Mouse (Mus musculus) midbrain, embryonic 10.5 days (tissue): ENCODE measurements around the gene Rufy3. TPM values are rescaled to one million over a fixed set of nuclear protein-coding genes. Genes with fewer than 3 reads are reported as not detected.
"Not testable (repeated sequence)": the region's sequence is repeated elsewhere in the genome, so short reads cannot be mapped to it uniquely, and the experiment has no call there.

ENCODE experiments used
- DNase-seq: peaks from one replicate; pipeline ENCODE4 v3.0.0-alpha.2; 2017; ENCODE audit warnings: low spot score
- H3K27ac ChIP-seq: fragments of 300-500 bp; sonication (generic); replicated peaks from 2 replicates; pipeline ENCODE4 v1.5.1; 2016; ENCODE audit warnings: mild to moderate bottlenecking
- H3K27me3 ChIP-seq: fragments of 300-500 bp; sonication (generic); 2 replicates; pipeline ENCODE4 v1.6.1; 2016; ENCODE audit warnings: low read depth, mild to moderate bottlenecking; ENCODE audit not compliant: poor library complexity, severe bottlenecking
- H3K36me3 ChIP-seq: fragments of 300-500 bp; sonication (generic); 2 replicates; pipeline ENCODE4 v1.6.1; 2016; ENCODE audit warnings: mild to moderate bottlenecking, moderate library complexity
- H3K4me1 ChIP-seq: fragments of 300-500 bp; sonication (generic); 2 replicates; pipeline ENCODE4 v1.6.1; 2016
- H3K4me3 ChIP-seq: fragments of 300-500 bp; sonication (generic); 2 replicates; pipeline ENCODE4 v1.5.1; 2016; ENCODE audit warnings: mild to moderate bottlenecking, moderate library complexity
- H3K9me3 ChIP-seq: fragments of 300-500 bp; sonication (generic); replicated peaks from 2 replicates; pipeline ENCODE4 v1.6.1; 2016; ENCODE audit warnings: mild to moderate bottlenecking
- WGBS: fragments of 180-500 bp; shearing (Covaris S2); methylation state at CpG from one replicate; pipeline ENCODE4 v1.1.7; 2016; 5-methylcytosine and 5-hydroxymethylcytosine counted together
- polyA plus RNA-seq: library from polyadenylated mRNA; unstranded; fragments of >200 nt; fragmentation: Nextera tagmentation; extraction: Ambion mirVana; gene quantifications from 2 replicates; pipeline ENCODE4 v1.2.1, GENCODE M21; 2016

The Rufy3 gene
- 46.8 and 90.3 TPM in 2 replicates for polyA plus RNA-seq

DNA sequence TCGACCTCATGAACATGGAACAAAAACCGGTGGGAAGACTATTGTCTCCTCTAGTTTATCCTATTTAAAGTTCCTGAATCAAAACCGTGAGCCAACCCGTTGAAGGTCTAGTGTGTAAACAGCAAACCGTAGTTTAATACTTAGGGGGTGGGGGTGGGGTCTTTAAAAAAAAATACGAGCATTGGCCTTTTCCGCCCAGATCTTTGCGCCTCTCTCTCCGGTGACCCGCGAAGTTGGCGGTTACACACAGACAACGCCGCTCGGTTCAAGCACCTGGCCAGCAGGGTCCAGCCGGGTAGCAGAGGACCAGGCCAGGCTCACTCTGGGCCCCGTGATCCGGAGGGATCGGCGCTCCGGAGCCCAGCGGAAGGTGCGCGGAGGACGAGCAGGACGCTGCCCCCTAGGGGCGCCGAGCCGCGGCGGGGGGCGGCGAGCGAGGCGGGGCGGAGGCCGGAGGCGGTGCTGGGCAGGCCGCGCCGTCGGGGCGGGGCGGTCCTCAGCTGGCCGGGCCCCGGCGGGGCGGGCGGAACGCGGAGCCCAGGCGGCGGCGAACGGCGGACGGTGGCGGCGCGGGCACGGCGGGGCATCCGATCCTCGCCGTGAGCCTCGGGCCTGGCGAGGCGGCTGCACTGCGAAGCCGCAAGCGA is at the start of gene Rufy3:
Rufy3 (plus strand) TSS at position 540 of the 647 bp plus-strand sequence.
- H3K4me3 ChIP-seq: peak within 1 kb of the TSS; percentile 91
- H3K36me3 ChIP-seq: peaks cover 10% of the 10 kb centered on the region
- no peaks in the 10 kb centered on the region for H3K9me3 ChIP-seq
- peak within 1 kb of the TSS; percentile 92 for H3K27ac ChIP-seq
- H3K27me3 ChIP-seq: no peaks in the 10 kb centered on the region
- DNase-seq: peak; percentile 80
- whole genome bisulfite sequencing: under 1% methylated on average over 50 of the region's 71 CpGs
- H3K4me1 ChIP-seq: peaks cover 23% of the 10 kb centered on the region

DNA sequence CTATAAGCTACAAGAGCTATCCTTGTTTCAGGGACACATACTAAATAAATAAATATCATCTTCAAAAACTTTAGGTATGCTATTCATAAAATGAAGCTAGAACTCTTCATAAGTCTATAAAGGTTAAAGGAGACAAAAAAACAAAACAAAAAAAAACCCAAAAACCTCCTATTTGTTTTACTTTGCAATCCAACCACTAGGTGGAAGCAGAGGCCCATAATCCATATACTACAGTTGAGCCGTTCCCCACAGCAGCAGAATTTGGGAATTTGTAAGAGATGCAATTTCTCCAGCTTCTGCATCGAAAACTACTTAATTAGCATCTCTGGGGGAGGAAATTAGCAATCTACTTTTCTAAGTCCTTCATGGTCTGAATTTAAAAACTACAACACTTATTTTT is 45.6 kb upstream of the Rufy3 start:
- WGBS: 21% methylated on average over 2 of the region's 2 CpGs

DNA sequence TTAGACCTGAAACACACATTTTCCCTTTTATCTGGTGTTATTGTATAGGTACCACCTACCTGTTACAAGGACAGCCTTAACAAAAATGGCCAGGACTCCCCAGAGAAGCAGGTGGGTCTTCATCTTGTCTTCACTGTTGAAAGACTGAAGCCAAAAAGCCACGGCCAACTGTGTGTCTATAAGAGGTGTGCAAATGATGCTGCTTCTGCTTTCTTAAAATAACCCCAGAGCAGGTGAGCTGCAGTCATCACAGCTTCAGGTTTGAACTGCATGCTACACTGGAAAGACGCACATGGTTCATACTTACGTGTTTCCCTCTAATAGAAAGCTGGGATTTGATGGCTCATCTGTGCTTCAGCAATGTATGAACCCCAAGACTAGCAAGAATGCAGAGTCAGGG is 37.2 kb upstream of the Rufy3 start, which contains the start of gene Jchain:
Jchain (minus strand) TSS at position 235 of the 400 bp plus-strand sequence.
- Histone ChIP-seq H3K36me3 (no peaks in the 10 kb centered on the region), H3K9me3 (no peaks in the 10 kb centered on the region), H3K4me3 (no peak within 1 kb of the TSS), H3K27ac (no peak within 1 kb of the TSS), H3K27me3 (no peaks in the 10 kb centered on the region), H3K4me1 (no peaks in the 10 kb centered on the region)
- DNase-seq: no peak
- 90% methylated on average over 3 of the region's 3 CpGs for WGBS

More for the DNA sequence above, 45.6 kb upstream of the Rufy3 start:
- H3K36me3 ChIP-seq: no peaks in the 10 kb centered on the region
- no peak for DNase-seq
- H3K4me1 ChIP-seq: no peaks in the 10 kb centered on the region
- no peak overlapping the region for H3K27ac ChIP-seq
- H3K27me3 ChIP-seq: no peaks in the 10 kb centered on the region
- H3K4me3 ChIP-seq: no peak overlapping the region
- no peaks in the 10 kb centered on the region for H3K9me3 ChIP-seq

DNA sequence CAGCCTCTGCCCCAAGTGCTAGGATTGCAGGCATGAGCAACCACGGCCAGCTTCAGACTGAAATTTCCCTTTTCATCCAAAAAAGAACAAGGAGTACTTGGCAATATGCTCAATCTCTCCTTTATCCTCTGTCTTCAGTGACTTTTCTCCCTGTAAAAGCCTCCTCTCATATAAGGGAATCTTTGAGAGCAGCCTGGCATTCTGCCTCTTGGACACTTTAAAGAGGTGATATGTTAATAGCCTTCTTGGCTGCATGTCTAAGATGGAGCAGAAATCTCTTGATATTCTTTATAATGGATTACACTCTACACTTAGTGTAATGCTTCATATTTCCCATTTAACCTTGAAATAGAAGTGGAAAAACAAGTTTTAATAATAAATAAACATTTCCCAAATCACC is 33.9 kb upstream of the Rufy3 start:
- no peak for DNase-seq
- H3K27ac ChIP-seq: no peak overlapping the region
- H3K4me1 ChIP-seq: no peaks in the 10 kb centered on the region
- H3K9me3 ChIP-seq: no peaks in the 10 kb centered on the region
- WGBS: 73% methylated on average over 1 of the region's 1 CpGs
- H3K27me3 ChIP-seq: no peaks in the 10 kb centered on the region
- no peaks in the 10 kb centered on the region for H3K36me3 ChIP-seq
- H3K4me3 ChIP-seq: no peak overlapping the region

DNA sequence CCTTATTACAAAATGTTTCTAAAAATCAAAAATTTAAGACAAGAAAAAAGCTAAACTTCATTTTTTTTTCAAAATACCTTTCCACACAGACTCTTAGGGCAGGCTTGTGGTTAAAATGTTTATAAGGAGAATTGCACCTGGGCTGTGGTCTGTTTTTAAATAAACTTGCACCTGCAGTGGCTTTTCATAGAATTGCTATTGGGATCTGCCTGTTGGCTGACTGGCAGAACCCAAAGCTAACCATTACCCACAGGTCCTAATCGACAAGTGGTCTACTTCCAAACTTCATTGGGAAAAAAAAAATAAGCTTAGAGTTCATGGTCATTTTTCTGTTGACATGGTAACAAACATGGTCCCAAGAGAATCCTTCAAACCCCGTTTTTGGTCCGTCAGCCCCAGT is 30.1 kb upstream of the Rufy3 start:
- DNase-seq: no peak
- no peaks in the 10 kb centered on the region for H3K36me3 ChIP-seq
- H3K4me3 ChIP-seq: no peak overlapping the region
- no peak overlapping the region for H3K27ac ChIP-seq
- H3K4me1 ChIP-seq: no peaks in the 10 kb centered on the region
- no peaks in the 10 kb centered on the region for H3K9me3 ChIP-seq
- no peaks in the 10 kb centered on the region for H3K27me3 ChIP-seq
- WGBS: 68% methylated on average over 3 of the region's 3 CpGs

DNA sequence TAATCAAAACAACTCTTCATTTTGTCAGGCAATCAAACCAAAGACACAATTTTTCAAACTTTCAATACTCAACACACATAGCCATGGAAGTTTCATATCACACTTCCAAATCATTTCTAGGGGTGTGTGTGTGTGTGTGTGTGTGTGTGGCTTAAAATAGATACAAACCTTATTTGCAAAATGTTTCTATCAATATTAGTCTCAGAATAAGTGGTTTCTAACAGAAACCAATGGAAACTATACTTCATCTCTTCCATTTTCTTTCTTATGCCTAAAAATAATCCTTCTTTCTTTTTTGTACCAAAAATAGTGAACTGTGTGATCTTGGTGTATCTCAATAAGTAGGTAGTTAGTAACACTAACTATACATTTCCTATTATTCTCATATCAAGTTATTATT is 24.0 kb upstream of the Rufy3 start:
- DNase-seq: no peak
- no peaks in the 10 kb centered on the region for H3K36me3 ChIP-seq
- no peaks in the 10 kb centered on the region for H3K9me3 ChIP-seq
- H3K4me3 ChIP-seq: no peak overlapping the region
- H3K27me3 ChIP-seq: no peaks in the 10 kb centered on the region
- no peaks in the 10 kb centered on the region for H3K4me1 ChIP-seq
- no peak overlapping the region for H3K27ac ChIP-seq

DNA sequence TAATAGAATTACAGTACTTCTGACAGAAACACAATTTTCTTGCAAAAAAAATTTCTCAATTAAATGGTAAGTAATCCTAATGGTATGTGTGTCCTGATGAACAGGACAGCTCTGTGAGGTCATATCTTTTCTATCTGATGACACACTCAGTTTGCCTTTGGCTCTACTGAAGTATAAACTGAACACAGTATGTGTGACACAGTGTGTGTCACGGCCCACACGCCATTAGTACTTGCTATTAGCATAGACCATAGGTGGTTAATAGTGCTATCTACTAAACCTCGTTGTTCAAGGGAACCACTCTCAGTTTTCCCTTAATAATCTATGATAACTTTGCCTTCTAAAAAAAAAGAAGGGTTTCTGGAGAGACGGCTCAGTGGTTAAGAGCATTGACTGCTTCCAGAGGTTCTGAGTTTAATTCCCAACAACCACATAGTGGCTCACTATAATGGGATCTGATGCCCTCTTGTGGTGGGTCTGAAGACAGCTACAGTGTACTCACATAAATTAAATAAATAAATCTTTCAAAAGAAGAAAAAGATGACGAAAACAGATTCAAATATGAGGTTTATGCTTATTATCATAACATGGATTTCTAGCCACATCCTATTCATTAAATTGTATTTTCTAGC is 22.1 kb upstream of the Rufy3 start:
- Histone ChIP-seq H3K4me1 (no peaks in the 10 kb centered on the region), H3K9me3 (no peaks in the 10 kb centered on the region), H3K27ac (no peak overlapping the region), H3K4me3 (no peak overlapping the region), H3K36me3 (no peaks in the 10 kb centered on the region), H3K27me3 (no peaks in the 10 kb centered on the region)
- DNase-seq: no peak
- WGBS: 65% methylated on average over 5 of the region's 5 CpGs

DNA sequence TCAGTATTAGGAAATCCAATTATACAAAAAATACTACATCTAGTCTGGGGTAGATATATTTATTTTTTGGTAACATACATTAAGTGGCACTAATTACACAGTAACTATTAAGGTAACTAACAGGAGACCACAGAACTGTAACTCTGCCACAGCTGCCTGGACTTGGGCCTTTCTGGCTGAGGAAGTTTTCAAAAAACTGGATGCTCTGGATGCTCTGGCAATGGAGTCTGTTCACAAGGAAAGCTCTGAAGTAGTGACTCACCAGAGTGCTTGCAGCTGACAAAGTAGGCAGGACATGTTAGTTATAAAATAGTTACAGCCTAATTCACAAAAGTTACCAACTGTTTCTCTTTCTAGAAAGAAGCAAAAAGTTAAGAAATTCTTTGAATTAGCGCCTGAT is 20.4 kb upstream of the Rufy3 start:
- not testable (repeated sequence) for H3K4me1 ChIP-seq, H3K36me3 ChIP-seq, H3K27ac ChIP-seq, H3K27me3 ChIP-seq, H3K9me3 ChIP-seq, H3K4me3 ChIP-seq, DNase-seq
- WGBS: 93% methylated on average over 1 of the region's 1 CpGs

DNA sequence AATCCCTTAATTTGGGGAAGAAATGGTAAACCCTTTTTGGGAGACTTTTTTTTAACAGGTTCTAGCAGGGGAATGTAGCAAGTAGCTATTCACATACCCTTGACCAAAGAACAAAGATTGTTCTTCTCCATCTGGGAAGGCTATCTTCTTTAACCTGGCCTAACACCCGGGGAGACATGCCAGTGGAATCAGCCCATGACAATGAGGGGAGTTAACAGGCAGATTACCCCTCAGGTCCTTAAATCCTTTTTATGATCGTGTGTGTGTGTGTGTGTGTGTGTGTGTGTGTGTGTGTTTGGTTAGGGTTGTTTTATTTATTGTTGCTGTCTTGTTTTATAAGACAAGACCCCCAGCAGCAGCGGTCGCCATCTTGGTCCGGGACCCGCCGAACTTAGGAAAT is 19.3 kb upstream of the Rufy3 start:
- Histone ChIP-seq H3K27ac (no peak overlapping the region), H3K9me3 (no peaks in the 10 kb centered on the region), H3K27me3 (no peaks in the 10 kb centered on the region), H3K36me3 (no peaks in the 10 kb centered on the region), H3K4me3 (no peak overlapping the region), H3K4me1 (no peaks in the 10 kb centered on the region)
- DNase-seq: no peak
- 85% methylated on average over 7 of the region's 7 CpGs for WGBS

DNA sequence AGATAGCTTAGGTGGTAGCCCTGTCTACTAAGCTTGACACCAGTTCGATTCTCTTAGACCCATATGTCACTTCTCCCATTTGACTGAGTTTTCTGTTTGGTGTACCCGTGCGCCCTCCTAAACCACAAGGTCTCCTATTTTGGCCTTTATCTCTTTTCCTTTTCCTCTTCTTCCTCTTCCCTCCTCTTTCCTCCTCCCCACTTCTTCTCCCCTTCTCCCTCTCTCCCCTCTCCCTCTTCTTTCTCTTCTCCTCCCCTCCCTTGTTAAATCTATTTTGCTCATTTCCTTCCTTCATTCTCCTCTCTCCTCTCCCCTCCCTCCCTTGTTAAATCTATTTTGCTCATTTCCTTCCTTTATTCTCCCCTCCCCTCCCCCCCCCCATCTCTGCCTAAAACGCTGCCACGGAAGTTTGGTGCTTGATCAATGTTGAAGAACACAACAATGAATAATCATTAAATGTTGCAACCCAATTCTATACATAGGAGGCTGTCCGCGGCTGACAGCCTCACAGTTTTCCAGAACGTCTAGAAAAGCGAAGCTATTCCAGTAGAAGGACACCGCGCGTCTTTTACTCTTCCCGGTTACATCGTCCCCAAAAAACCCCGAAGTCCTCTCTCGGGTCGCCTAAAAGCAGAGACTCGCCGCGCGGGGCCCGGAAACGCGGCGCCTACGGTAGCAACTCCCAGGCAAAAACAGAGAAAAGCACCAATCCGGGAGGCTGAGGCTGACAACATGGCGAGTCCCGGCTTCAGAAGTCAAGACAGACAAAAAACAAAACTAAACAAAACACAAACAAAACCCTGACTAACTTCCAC is 11.4 kb upstream of the Rufy3 start:
- WGBS: 10% methylated on average over 29 of the region's 29 CpGs
- peaks cover 26% of the 10 kb centered on the region for H3K36me3 ChIP-seq
- H3K4me1 ChIP-seq: peaks cover 25% of the 10 kb centered on the region
- peak overlapping the region; percentile 94 for H3K4me3 ChIP-seq
- no peaks in the 10 kb centered on the region for H3K27me3 ChIP-seq
- H3K27ac ChIP-seq: peak overlapping the region; percentile 93
- DNase-seq: no peak
- H3K9me3 ChIP-seq: no peaks in the 10 kb centered on the region

DNA sequence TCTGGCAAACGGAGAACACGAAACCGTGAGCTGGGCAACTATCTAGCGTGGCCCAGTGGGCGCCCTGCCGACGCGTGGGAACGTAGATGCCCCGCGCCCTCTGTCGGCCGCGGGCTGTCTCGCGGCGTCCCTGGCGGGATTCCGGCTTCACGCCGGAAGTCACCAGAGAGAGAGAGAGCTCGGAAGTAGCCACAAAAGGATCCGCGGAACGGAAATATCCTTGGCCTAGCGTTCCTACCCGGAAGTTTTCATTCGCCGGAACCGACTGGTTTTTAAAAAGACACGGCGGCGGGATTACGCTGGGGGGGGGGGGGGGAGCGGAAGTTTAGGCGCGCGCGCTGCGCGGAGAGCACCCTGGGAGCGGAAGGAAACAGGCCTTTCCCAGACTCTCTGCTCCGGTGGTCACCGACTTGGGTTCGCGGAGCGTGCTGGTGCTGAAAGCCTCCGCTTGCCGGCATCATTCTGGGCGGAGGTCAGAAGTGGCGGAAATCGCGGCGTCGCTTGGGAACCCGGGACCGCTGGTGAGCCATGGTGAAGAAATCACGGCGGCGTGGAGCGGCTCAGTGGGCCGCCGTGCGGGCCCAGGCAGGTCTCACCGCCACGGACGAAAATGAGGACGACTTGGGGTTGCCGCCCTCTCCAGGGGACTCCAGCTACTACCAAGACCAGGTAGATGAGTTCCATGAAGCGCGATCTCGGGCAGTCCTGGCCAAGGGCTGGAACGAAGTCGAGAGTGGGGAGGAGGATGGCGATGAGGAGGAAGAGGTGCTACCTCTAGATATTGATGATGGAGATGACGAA is 10.6 kb upstream of the Rufy3 start, which contains the start of gene Utp3:
Utp3 (plus strand) TSS at position 377 of the 801 bp plus-strand sequence.
- H3K4me3 ChIP-seq: peak within 1 kb of the TSS; percentile 94
- H3K4me1 ChIP-seq: peaks cover 25% of the 10 kb centered on the region
- peak; percentile 95 for DNase-seq
- H3K36me3 ChIP-seq: peaks cover 26% of the 10 kb centered on the region
- H3K9me3 ChIP-seq: no peaks in the 10 kb centered on the region
- WGBS: under 1% methylated on average over 76 of the region's 76 CpGs
- no peaks in the 10 kb centered on the region for H3K27me3 ChIP-seq
- H3K27ac ChIP-seq: peak within 1 kb of the TSS; percentile 93

DNA sequence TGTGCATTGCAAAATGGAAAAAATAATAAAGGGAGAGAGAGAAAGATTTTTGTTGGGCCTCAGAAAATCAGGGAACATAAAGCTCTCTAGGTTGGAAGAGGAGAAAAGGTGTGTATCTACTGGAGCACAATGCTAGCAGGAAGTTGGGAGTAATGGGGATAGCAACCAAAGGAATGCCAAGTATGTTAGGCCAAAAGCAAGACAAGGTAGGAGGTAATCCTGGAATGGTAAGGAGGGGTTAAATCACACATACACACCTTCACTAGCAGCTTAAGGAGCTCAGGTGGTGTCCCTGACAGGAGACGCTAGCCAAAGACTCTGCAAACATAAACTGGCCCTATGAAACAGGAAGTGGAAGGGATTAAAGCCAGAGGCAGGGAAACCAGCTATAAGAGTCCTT is 5.8 kb upstream of the Rufy3 start:
- 72% methylated on average over 1 of the region's 1 CpGs for WGBS
- H3K9me3 ChIP-seq: no peaks in the 10 kb centered on the region
- H3K4me1 ChIP-seq: peaks cover 23% of the 10 kb centered on the region
- peaks cover 26% of the 10 kb centered on the region for H3K36me3 ChIP-seq
- DNase-seq: no peak
- no peaks in the 10 kb centered on the region for H3K27me3 ChIP-seq
- H3K4me3 ChIP-seq: no peak overlapping the region
- H3K27ac ChIP-seq: no peak overlapping the region
